Mouse (Mus musculus) lung, postnatal 0 days (tissue): ENCODE data around the gene Prkg1.

Experiments used
- CTCF ChIP-seq: IDR thresholded peaks from 2 replicates; pipeline ENCODE4 v1.5.1; 2016; ENCODE audit warnings: antibody characterized with exemption, mild to moderate bottlenecking
- EP300 ChIP-seq: IDR thresholded peaks from 2 replicates; pipeline ENCODE4 v1.6.1; 2016; ENCODE audit warnings: antibody characterized with exemption, mild to moderate bottlenecking, control low read depth

- no peak for TF ChIP-seq CTCF
- TF ChIP-seq EP300: no peak
Observed at GRCm38 (mm10) chr19:31662802-31663201, 102.0 kb downstream of the Prkg1 start.
